Mouse (Mus musculus): ENCODE measurements around the gene Pdx1. TPM values are rescaled to one million over a fixed set of nuclear protein-coding genes. Genes with fewer than 3 reads are reported as not detected.

Pdx1 gene
- polyA plus RNA-seq (2014; fragmentation: Illumina TruSeq; extraction: RNeasy Lipid Tissue Mini Kit (QIAGEN cat#74804); ENCODE audit: insufficient read depth, low read depth, low replicate concordance), result not detected

DNA sequence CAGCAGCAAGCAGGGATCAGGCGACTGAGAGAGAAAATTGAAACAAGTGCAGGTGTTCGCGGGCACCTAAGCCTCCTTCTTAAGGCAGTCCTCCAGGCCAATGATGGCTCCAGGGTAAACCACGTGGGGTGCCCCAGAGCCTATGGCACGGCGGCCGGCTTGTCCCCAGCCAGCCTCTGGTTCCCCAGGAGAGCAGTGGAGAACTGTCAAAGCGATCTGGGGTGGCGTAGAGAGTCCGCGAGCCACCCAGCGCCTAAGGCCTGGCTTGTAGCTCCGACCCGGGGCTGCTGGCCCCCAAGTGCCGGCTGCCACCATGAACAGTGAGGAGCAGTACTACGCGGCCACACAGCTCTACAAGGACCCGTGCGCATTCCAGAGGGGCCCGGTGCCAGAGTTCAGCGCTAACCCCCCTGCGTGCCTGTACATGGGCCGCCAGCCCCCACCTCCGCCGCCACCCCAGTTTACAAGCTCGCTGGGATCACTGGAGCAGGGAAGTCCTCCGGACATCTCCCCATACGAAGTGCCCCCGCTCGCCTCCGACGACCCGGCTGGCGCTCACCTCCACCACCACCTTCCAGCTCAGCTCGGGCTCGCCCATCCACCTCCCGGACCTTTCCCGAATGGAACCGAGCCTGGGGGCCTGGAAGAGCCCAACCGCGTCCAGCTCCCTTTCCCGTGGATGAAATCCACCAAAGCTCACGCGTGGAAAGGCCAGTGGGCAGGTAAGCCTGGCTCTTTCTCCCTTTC lies at the start of gene Pdx1:
TSS of gene Pdx1 (plus strand) at position 34 of the 747 bp plus-strand sequence.

DNA sequence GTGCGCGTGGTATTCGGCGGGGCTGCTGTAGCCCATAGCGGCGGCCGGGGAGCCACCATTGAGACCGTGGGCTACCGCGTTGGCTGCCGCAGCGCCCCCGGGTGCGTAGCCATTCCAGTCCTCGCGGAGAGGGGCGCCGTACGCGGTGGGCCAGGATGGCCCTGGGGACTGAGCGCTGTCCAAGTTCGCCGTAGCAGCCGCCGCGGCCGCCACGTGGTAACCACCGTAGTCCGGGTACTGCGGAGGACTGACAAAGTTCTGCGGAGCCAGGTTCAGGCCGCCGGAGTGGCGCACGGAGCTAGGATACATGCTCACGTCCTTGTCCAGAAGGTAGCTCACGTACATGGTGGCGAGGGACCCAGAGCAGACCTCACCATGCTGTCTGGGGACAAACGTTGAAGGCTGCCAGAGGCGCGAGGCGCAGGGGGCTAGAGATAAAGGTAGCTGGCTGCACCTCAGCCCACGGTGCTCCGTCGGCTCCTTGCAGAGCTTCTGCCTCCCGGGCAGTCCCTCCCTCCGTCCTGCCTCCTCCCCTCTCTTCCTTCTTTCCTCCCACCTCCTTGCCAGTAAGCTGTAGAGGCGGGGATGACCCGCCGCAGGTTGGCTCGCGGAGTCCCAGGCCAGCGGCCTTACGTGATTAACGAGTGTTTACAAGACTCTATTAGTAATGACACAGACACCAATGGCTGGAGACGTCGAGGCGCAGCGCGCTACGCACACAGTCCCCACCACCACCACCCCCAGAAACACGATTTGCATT lies 37.1 kb downstream of the Pdx1 start, which contains the start of gene Cdx2:
TSS of gene Cdx2 (minus strand) at position 633 of the 760 bp plus-strand sequence.

DNA sequence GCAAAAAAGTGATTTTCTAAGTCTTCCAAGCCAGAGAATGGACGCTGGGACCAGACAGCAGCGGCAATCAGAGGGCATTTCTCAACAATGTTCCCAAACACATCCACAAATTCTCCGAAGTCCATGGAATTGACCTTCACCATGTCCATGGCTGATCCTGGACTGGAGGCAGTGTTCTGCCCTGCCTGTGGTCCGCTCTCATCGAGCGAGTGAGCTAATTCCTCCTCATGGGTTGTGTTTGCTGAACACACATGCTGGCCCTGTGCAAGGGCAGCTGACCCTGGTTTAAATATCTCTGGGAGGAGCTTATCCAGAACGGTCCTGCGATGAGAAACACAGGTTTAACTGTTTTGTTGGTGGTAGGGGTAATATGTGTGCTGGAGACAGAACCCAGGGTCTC lies 52.4 kb downstream of the Pdx1 start, which contains the start of gene Urad:
TSS of gene Urad (minus strand) at position 258 of the 400 bp plus-strand sequence.

Other genes starting within 250 kb of the Pdx1 start
- gene Lnx2, start 193.4 kb upstream of the Pdx1 start, polyA plus RNA-seq (2014; fragmentation: Illumina TruSeq; extraction: RNeasy Lipid Tissue Mini Kit (QIAGEN cat#74804); ENCODE audit: insufficient read depth, low read depth, low replicate concordance), result 8.5 TPM
- gene Polr1d, start 192.9 kb upstream of the Pdx1 start, polyA plus RNA-seq (2014; fragmentation: Illumina TruSeq; extraction: RNeasy Lipid Tissue Mini Kit (QIAGEN cat#74804); ENCODE audit: insufficient read depth, low read depth, low replicate concordance), result 111 TPM
- not detected for gene Gsx1, start 81.3 kb upstream of the Pdx1 start, polyA plus RNA-seq (2014; fragmentation: Illumina TruSeq; extraction: RNeasy Lipid Tissue Mini Kit (QIAGEN cat#74804); ENCODE audit: insufficient read depth, low read depth, low replicate concordance)
- gene Cdx2, start 37.3 kb downstream of the Pdx1 start, polyA plus RNA-seq (2014; fragmentation: Illumina TruSeq; extraction: RNeasy Lipid Tissue Mini Kit (QIAGEN cat#74804); ENCODE audit: insufficient read depth, low read depth, low replicate concordance), result not detected
- not detected for gene Urad, start 52.5 kb downstream of the Pdx1 start, polyA plus RNA-seq (2014; fragmentation: Illumina TruSeq; extraction: RNeasy Lipid Tissue Mini Kit (QIAGEN cat#74804); ENCODE audit: insufficient read depth, low read depth, low replicate concordance)
- gene Flt3, start 130.5 kb downstream of the Pdx1 start, polyA plus RNA-seq (2014; fragmentation: Illumina TruSeq; extraction: RNeasy Lipid Tissue Mini Kit (QIAGEN cat#74804); ENCODE audit: insufficient read depth, low read depth, low replicate concordance), result 1.6 TPM
- 24.6 TPM for gene Pan3, start 160.2 kb downstream of the Pdx1 start, polyA plus RNA-seq (2014; fragmentation: Illumina TruSeq; extraction: RNeasy Lipid Tissue Mini Kit (QIAGEN cat#74804); ENCODE audit: insufficient read depth, low read depth, low replicate concordance)